ENCODE assay signal across 13 mouse cellular contexts in the genomic region with DNA sequence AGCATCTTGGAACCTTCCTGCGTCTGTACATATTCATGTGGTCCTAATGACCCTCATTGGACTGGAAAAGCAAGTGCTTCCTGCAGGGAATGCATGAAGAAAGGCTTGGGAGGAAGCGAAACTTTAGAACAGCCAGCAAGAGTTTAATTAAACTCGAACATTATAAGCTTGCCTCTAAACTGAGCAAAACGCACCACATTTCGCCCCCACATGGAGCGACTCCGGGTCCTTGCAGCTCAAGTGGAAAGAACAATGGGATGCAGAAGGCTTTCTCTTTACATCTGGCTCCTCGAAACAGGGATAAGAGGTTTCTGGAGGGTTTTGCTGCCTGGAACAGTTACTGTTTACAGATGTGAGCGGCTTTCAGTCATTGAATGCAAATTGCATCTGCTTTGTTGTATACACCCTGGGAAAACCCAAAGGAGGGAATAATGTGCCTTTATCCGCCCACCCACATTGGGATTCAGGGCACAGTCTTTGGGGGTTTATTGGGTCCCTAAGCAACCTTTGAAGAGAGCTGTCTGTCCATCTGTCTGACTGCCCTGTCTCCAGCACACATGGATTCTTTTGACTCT.
A peak's percentile ranks its signal among the peaks of the same experiment; 100 is the strongest.
DNase-seq lines count a peak whose midpoint lies in the region; ATAC-seq lines count a peak whose summit lies in the region.
"Had no signal": no experiment of that assay in that cellular context is flagged by ENCODE, and none has a peak within 500 bp of the region (broad histone marks: within the 10 kb centered on the region; RNA-seq: fewer than 3 reads in every experiment).

No protein-coding gene starts in this region.

- ATAC-seq in frontal cortex, adult (ENCODE audit: low TSS enrichment): peak; percentile 27; the same call in 1 of the 2 replicates
- peak; percentile 60; the same call in 1 of the 2 replicates for ATAC-seq in embryonic facial prominence, embryonic 15.5 days (ENCODE audit: insufficient number of reproducible peaks, low FRiP score, low TSS enrichment, low read depth)
- ATAC-seq in hindbrain, embryonic 15.5 days (ENCODE audit: low FRiP score, low read depth): peak; percentile 42; the same call in 1 of the 2 replicates
- 0 out of 2 replicates have a peak, but pooled peaks have one; percentile 60 for ATAC-seq in midbrain, embryonic 16.5 days

- H3K4me3 ChIP-seq in embryonic facial prominence, embryonic 15.5 days (replicated peaks): no peak overlapping the region
- H3K4me3 ChIP-seq in hindbrain, embryonic 15.5 days: no peak overlapping the region
- no peak overlapping the region for H3K4me3 ChIP-seq in midbrain, embryonic 16.5 days (ENCODE audit: low read depth, low read length)
- H3K4me3 ChIP-seq: lung, embryonic 15.5 days had no signal

- H3K36me3 ChIP-seq in embryonic facial prominence, embryonic 15.5 days: no peaks in the 10 kb centered on the region
- H3K36me3 ChIP-seq in hindbrain, embryonic 15.5 days: no peaks in the 10 kb centered on the region
- H3K36me3 ChIP-seq in midbrain, embryonic 16.5 days (ENCODE audit: control insufficient read depth, insufficient read depth, low read length): no peaks in the 10 kb centered on the region
- H3K36me3 ChIP-seq: G1E; lung, embryonic 15.5 days had no signal

- H3K9ac ChIP-seq in embryonic facial prominence, embryonic 15.5 days: no peak overlapping the region
- no peak overlapping the region for H3K9ac ChIP-seq in hindbrain, embryonic 15.5 days
- H3K9ac ChIP-seq in midbrain, embryonic 16.5 days (ENCODE audit: low read depth, low read length): no peak overlapping the region
- H3K9ac ChIP-seq: lung, embryonic 15.5 days had no signal

- H3K9me3 ChIP-seq in embryonic facial prominence, embryonic 15.5 days (replicated peaks): no peaks in the 10 kb centered on the region
- peaks cover 3% of the 10 kb centered on the region; the same call in 1 of the 2 replicates for H3K9me3 ChIP-seq in hindbrain, embryonic 15.5 days
- no peaks in the 10 kb centered on the region for H3K9me3 ChIP-seq in midbrain, embryonic 16.5 days (replicated peaks; ENCODE audit: control insufficient read depth, low read length, poor library complexity, severe bottlenecking)
- H3K9me3 ChIP-seq: lung, embryonic 15.5 days had no signal

- DNase-seq in frontal cortex, postnatal 25 days (ENCODE audit: low spot score in 2 of 2): no peak
- DNase-seq in adrenal gland, postnatal 25 days: no peak
- no peak for DNase-seq in ovary, postnatal 10 days (ENCODE audit: low spot score)
- no peak for DNase-seq in spleen, postnatal 4 days (ENCODE audit: low spot score in 2 of 2)
- DNase-seq: kidney, adult 8-10 months; retina, postnatal 1 day; thymus, postnatal 4 days had no signal

- H3K4me1 ChIP-seq in embryonic facial prominence, embryonic 15.5 days: 0 out of 2 replicates have a peak, but pooled peaks cover 3% of the 10 kb centered on the region
- H3K4me1 ChIP-seq in hindbrain, embryonic 15.5 days (replicated peaks): peaks cover 10% of the 10 kb centered on the region
- peaks cover 11% of the 10 kb centered on the region; the same call in 1 of the 2 replicates for H3K4me1 ChIP-seq in midbrain, embryonic 16.5 days (ENCODE audit: control insufficient read depth, insufficient read depth, low read length)
- H3K4me1 ChIP-seq: lung, embryonic 15.5 days had no signal

- peak overlapping the region; percentile 15; the same call in 1 of the 2 replicates for H3K4me2 ChIP-seq in embryonic facial prominence, embryonic 15.5 days (replicated peaks)
- 0 out of 2 replicates have a peak overlapping the region, but pooled peaks have one; percentile 3 for H3K4me2 ChIP-seq in hindbrain, embryonic 15.5 days
- H3K4me2 ChIP-seq in midbrain, embryonic 16.5 days (ENCODE audit: low read length): peak overlapping the region; percentile 21; the same call in 1 of the 2 replicates
- H3K4me2 ChIP-seq: lung, embryonic 15.5 days had no signal

- H3K27ac ChIP-seq in embryonic facial prominence, embryonic 15.5 days (replicated peaks): peak overlapping the region; percentile 68
- peak overlapping the region; percentile 5 for H3K27ac ChIP-seq in hindbrain, embryonic 15.5 days (replicated peaks)
- H3K27ac ChIP-seq in midbrain, embryonic 16.5 days (ENCODE audit: low read length): peak overlapping the region; percentile 43; the same call in 1 of the 2 replicates
- H3K27ac ChIP-seq: lung, embryonic 15.5 days had no signal

- WGBS in embryonic facial prominence, embryonic 15.5 days: 32% methylated on average over 10 of the region's 10 CpGs
- WGBS in hindbrain, embryonic 15.5 days: 22% methylated on average over 10 of the region's 10 CpGs
- WGBS in midbrain, embryonic 16.5 days: 13% methylated on average over 10 of the region's 10 CpGs

- no peaks in the 10 kb centered on the region for H3K27me3 ChIP-seq in embryonic facial prominence, embryonic 15.5 days
- no peaks in the 10 kb centered on the region for H3K27me3 ChIP-seq in hindbrain, embryonic 15.5 days
- H3K27me3 ChIP-seq in midbrain, embryonic 16.5 days (ENCODE audit: control insufficient read depth, insufficient read depth, low read depth, low read length): no peaks in the 10 kb centered on the region
- H3K27me3 ChIP-seq: lung, embryonic 15.5 days had no signal

Comparison
In these comparisons a context has a peak if more than half of its experiments do, and no peak if none do; other contexts are left out.
1. H3K27ac ChIP-seq: peak in every context shown above with its lines; median percentile 68 in embryonic facial prominence, embryonic 15.5 days; 43 in midbrain, embryonic 16.5 days; 5 in hindbrain, embryonic 15.5 days.